Mouse (Mus musculus): ENCODE measurements at regions not wholly inside any gene's neighbourhood (a gene's known extent, or its start where the extent isn't known, plus 50 kb on each side); places are given as distances from the start of the nearest gene placed in this dataset.
A peak's percentile ranks its signal among the peaks of the same experiment; 100 is the strongest.

DNA sequence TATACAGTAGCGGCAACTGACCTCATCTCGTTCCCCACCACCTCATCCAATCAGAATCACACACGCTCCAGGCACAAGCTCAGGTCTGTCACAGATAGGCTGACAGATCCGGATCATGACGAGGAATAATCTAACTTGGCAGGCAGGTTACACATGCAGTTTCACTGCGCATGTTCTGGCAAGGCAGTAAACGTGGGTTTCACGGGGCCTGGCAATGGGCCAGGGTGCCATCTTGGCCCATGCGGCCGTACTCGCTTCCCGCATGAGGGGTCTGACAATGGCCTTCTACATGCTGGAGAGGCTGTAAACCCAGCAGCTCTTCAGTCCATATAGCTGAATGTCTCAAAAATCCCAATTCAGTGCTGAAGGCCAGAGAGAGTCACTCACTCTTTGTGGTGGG is 154.1 kb downstream of the Pdcd6ip start:
- no peaks in the 10 kb centered on the region for H3K4me1 ChIP-seq (ENCODE audit: insufficient read depth)
- TF ChIP-seq EP300 (IDR thresholded peaks at IDR 0.05; ENCODE audit: low read depth) = no peak
- TF ChIP-seq CTCF (IDR thresholded peaks at IDR 0.05; ENCODE audit: low read depth) = no peak
- 87% methylated on average over 12 of the region's 12 CpGs for WGBS (ENCODE audit: insufficient replicate concordance)
- no peak for ATAC-seq
- no peaks in the 10 kb centered on the region for H3K27me3 ChIP-seq (ENCODE audit: insufficient read depth, low read length)
- no peak overlapping the region for H3K27ac ChIP-seq (ENCODE audit: low read depth)
- no peak overlapping the region for H3K4me3 ChIP-seq (ENCODE audit: low read depth, low read length)
- no peak for DNase-seq
- no peaks in the 10 kb centered on the region for H3K9me3 ChIP-seq (ENCODE audit: low read length)
- H3K36me3 ChIP-seq (replicated peaks; ENCODE audit: insufficient read depth, low read length) = no peaks in the 10 kb centered on the region
- H3K9ac ChIP-seq (replicated peaks) = no peak overlapping the region
- H3K4me2 ChIP-seq (ENCODE audit: low read depth, low read length) = no peak overlapping the region

DNA sequence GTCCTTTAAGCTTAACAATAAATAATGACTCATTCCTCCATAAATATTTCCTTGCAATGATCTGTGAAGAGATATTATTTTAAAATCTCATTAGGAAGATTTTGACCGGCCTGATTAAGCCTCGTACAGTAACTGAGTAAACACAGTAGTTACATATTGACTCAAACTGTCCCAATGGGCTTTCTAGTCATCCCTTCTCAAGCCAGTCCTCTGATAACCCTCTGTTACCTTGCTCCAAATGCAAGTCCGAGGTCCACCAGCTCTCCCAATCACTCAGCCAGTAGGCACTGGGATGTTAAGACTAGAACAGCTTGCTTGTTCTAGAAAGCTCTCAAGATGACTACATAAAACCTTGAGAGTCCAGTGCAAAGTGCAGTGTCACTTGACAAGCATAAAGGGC is 160.6 kb downstream of the Pdcd6ip start:
- TF ChIP-seq EP300 (IDR thresholded peaks at IDR 0.05; ENCODE audit: low read depth) (no peak), CTCF (IDR thresholded peaks at IDR 0.05; ENCODE audit: low read depth) (no peak)
- ATAC-seq (no peak), DNase-seq (no peak)
- Histone ChIP-seq H3K27me3 (ENCODE audit: insufficient read depth, low read length) (no peaks in the 10 kb centered on the region), H3K4me1 (ENCODE audit: insufficient read depth) (no peaks in the 10 kb centered on the region), H3K9me3 (ENCODE audit: low read length) (no peaks in the 10 kb centered on the region), H3K36me3 (replicated peaks; ENCODE audit: insufficient read depth, low read length) (no peaks in the 10 kb centered on the region), H3K27ac (ENCODE audit: low read depth) (no peak overlapping the region), H3K4me3 (ENCODE audit: low read depth, low read length) (no peak overlapping the region), H3K4me2 (ENCODE audit: low read depth, low read length) (no peak overlapping the region), H3K9ac (replicated peaks) (no peak overlapping the region)
- WGBS (ENCODE audit: insufficient replicate concordance) = 57% methylated on average over 3 of the region's 3 CpGs

- DNase-seq (peak; percentile 36), ATAC-seq (no peak)
- Histone ChIP-seq H3K36me3 (replicated peaks; ENCODE audit: insufficient read depth, low read length) (no peaks in the 10 kb centered on the region), H3K9me3 (ENCODE audit: low read length) (no peaks in the 10 kb centered on the region), H3K4me3 (ENCODE audit: low read depth, low read length) (no peak overlapping the region), H3K27me3 (ENCODE audit: insufficient read depth, low read length) (no peaks in the 10 kb centered on the region), H3K4me1 (ENCODE audit: insufficient read depth) (no peaks in the 10 kb centered on the region), H3K27ac (ENCODE audit: low read depth) (no peak overlapping the region), H3K9ac (replicated peaks) (no peak overlapping the region), H3K4me2 (ENCODE audit: low read depth, low read length) (no peak overlapping the region)
- 77% methylated on average over 2 of the region's 2 CpGs for WGBS (ENCODE audit: insufficient replicate concordance)
- TF ChIP-seq EP300 (IDR thresholded peaks at IDR 0.05; ENCODE audit: low read depth) = no peak
- TF ChIP-seq CTCF (IDR thresholded peaks at IDR 0.05; ENCODE audit: low read depth) = peak; percentile 67
Observed at GRCm38 (mm10) chr9:113528586-113528985, 179.5 kb downstream of the Pdcd6ip start.

GRCm38 (mm10) chr9:113524307-113524706 is 183.8 kb downstream of the Pdcd6ip start:
- no peak for ATAC-seq
- Histone ChIP-seq H3K9ac (replicated peaks) (no peak overlapping the region), H3K27ac (ENCODE audit: low read depth) (no peak overlapping the region), H3K27me3 (ENCODE audit: insufficient read depth, low read length) (no peaks in the 10 kb centered on the region), H3K9me3 (ENCODE audit: low read length) (no peaks in the 10 kb centered on the region), H3K4me3 (ENCODE audit: low read depth, low read length) (no peak overlapping the region), H3K4me1 (ENCODE audit: insufficient read depth) (no peaks in the 10 kb centered on the region), H3K36me3 (replicated peaks; ENCODE audit: insufficient read depth, low read length) (no peaks in the 10 kb centered on the region), H3K4me2 (ENCODE audit: low read depth, low read length) (no peak overlapping the region)
- WGBS (ENCODE audit: insufficient replicate concordance) = 59% methylated on average over 3 of the region's 3 CpGs
- TF ChIP-seq EP300 (IDR thresholded peaks at IDR 0.05; ENCODE audit: low read depth) (no peak), CTCF (IDR thresholded peaks at IDR 0.05; ENCODE audit: low read depth) (no peak)
- DNase-seq = no peak

- 78% methylated on average over 2 of the region's 2 CpGs for WGBS (ENCODE audit: insufficient replicate concordance)
Observed at GRCm38 (mm10) chr9:113523173-113523572, 184.9 kb downstream of the Pdcd6ip start.

GRCm38 (mm10) chr9:113519727-113520126 is 188.3 kb downstream of the Pdcd6ip start:
- 71% methylated on average over 10 of the region's 10 CpGs for WGBS (ENCODE audit: insufficient replicate concordance)
- DNase-seq = no peak
- Histone ChIP-seq H3K4me2 (ENCODE audit: low read depth, low read length) (no peak overlapping the region), H3K27me3 (ENCODE audit: insufficient read depth, low read length) (no peaks in the 10 kb centered on the region), H3K36me3 (replicated peaks; ENCODE audit: insufficient read depth, low read length) (no peaks in the 10 kb centered on the region), H3K4me1 (ENCODE audit: insufficient read depth) (no peaks in the 10 kb centered on the region), H3K27ac (ENCODE audit: low read depth) (no peak overlapping the region), H3K4me3 (ENCODE audit: low read depth, low read length) (no peak overlapping the region), H3K9me3 (ENCODE audit: low read length) (no peaks in the 10 kb centered on the region), H3K9ac (replicated peaks) (no peak overlapping the region)
- TF ChIP-seq CTCF (IDR thresholded peaks at IDR 0.05; ENCODE audit: low read depth) (no peak), EP300 (IDR thresholded peaks at IDR 0.05; ENCODE audit: low read depth) (no peak)
- ATAC-seq = no peak

More at GRCm38 (mm10) chr9:113523173-113523572, 184.9 kb downstream of the Pdcd6ip start:
- no peak overlapping the region for H3K9ac ChIP-seq (replicated peaks)
- ATAC-seq (no peak), DNase-seq (no peak)
- TF ChIP-seq CTCF (IDR thresholded peaks at IDR 0.05; ENCODE audit: low read depth) (no peak), EP300 (IDR thresholded peaks at IDR 0.05; ENCODE audit: low read depth) (no peak)
- no peaks in the 10 kb centered on the region for H3K27me3 ChIP-seq (ENCODE audit: insufficient read depth, low read length)
- H3K4me2 ChIP-seq (ENCODE audit: low read depth, low read length) = no peak overlapping the region
- no peak overlapping the region for H3K27ac ChIP-seq (ENCODE audit: low read depth)
- H3K4me1 ChIP-seq (ENCODE audit: insufficient read depth) = no peaks in the 10 kb centered on the region
- H3K9me3 ChIP-seq (ENCODE audit: low read length) = no peaks in the 10 kb centered on the region
- H3K36me3 ChIP-seq (replicated peaks; ENCODE audit: insufficient read depth, low read length) = no peaks in the 10 kb centered on the region
- H3K4me3 ChIP-seq (ENCODE audit: low read depth, low read length) = no peak overlapping the region

- Histone ChIP-seq H3K27ac (ENCODE audit: low read depth) (no peak overlapping the region), H3K9me3 (ENCODE audit: low read length) (no peaks in the 10 kb centered on the region), H3K27me3 (ENCODE audit: insufficient read depth, low read length) (no peaks in the 10 kb centered on the region), H3K36me3 (replicated peaks; ENCODE audit: insufficient read depth, low read length) (no peaks in the 10 kb centered on the region), H3K4me1 (ENCODE audit: insufficient read depth) (no peaks in the 10 kb centered on the region), H3K9ac (replicated peaks) (no peak overlapping the region), H3K4me2 (ENCODE audit: low read depth, low read length) (no peak overlapping the region), H3K4me3 (ENCODE audit: low read depth, low read length) (no peak overlapping the region)
- no peak for TF ChIP-seq EP300 (IDR thresholded peaks at IDR 0.05; ENCODE audit: low read depth)
- no peak for TF ChIP-seq CTCF (IDR thresholded peaks at IDR 0.05; ENCODE audit: low read depth)
- ATAC-seq (no peak), DNase-seq (no peak)
- WGBS (ENCODE audit: insufficient replicate concordance) = 48% methylated on average over 3 of the region's 3 CpGs
Observed at GRCm38 (mm10) chr9:113518482-113518881, 189.6 kb downstream of the Pdcd6ip start.

Data from liver, postnatal 0 days (tissue).